9 mouse cellular contexts compared by ENCODE assay signal in the genomic region with DNA sequence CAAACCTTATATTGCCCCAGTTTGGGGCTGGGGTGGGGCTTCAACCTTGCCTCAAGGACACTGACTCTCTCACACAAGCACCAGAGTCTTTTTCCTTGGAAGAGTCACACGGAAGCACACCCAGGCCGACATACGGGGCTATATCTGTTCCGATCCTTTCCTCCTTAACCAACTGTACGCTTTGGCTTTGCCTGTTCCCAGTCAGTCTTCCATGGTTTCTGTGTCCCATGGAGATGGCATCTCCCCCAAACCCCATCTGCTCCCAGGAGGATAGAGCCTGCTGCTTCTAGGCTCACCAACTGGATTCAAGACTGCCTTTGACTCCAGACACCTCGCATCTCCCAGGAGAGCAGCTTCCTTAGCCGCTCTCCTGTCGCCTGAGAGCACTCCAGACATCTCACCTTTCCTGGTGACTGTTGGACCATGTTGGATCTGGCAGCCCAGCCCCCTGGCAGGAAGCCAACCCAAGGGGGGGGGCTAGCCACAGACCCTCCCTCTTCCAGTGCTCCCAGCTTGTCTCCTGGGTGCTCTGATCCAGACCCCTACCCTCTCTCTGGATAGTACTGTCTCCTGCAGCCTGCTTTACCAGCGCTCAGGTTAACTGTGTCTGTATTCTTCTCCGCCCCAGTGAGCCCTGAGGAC. TPM values are rescaled to one million over a fixed set of nuclear protein-coding genes. Genes with fewer than 3 reads are reported as not detected.
A peak's percentile ranks its signal among the peaks of the same experiment; 100 is the strongest.
DNase-seq lines count a peak whose midpoint lies in the region; ATAC-seq and TF ChIP-seq lines count a peak whose summit lies in the region.
"Had no signal": no experiment of that assay in that cellular context is flagged by ENCODE, and none has a peak within 500 bp of the region (broad histone marks: within the 10 kb centered on the region; RNA-seq: fewer than 3 reads in every experiment).

No protein-coding gene starts in this region.

- peak overlapping the region; percentile 55; the same call in 1 of the 2 replicates for H3K9ac ChIP-seq in hindbrain, postnatal 0 days (replicated peaks; ENCODE audit: low read length)

- H3K9me3 ChIP-seq in hindbrain, postnatal 0 days (ENCODE audit: low read length): no peaks in the 10 kb centered on the region

- peak; percentile 24 for DNase-seq in gastrocnemius, adult 2 months
- no peak for DNase-seq in gastrocnemius, adult 8-10 months (ENCODE audit: low spot score in 2 of 2)
- peak; percentile 19 for DNase-seq in right cerebral cortex, postnatal 4 days
- DNase-seq in right cerebral cortex, postnatal 25 days: no peak
- DNase-seq in hindbrain, postnatal 0 days (ENCODE audit: low spot score): no peak
- no peak for DNase-seq in spleen, postnatal 10 days (ENCODE audit: low spot score in 2 of 2)
- DNase-seq in adrenal gland, postnatal 25 days: no peak
- DNase-seq in urinary bladder, postnatal 25 days (ENCODE audit: low spot score): no peak

- H3K4me3 ChIP-seq in gastrocnemius, adult 2 months: no peak overlapping the region
- H3K4me3 ChIP-seq in hindbrain, postnatal 0 days (ENCODE audit: low read length): peak overlapping the region; percentile 45

- no peak overlapping the region for H3K27ac ChIP-seq in gastrocnemius, adult 2 months
- H3K27ac ChIP-seq in hindbrain, postnatal 0 days: no peak overlapping the region

- peak overlapping the region; percentile 63 for H3K4me2 ChIP-seq in hindbrain, postnatal 0 days (ENCODE audit: low read depth, low read length)

- WGBS in hindbrain, postnatal 0 days: 54% methylated on average over 10 of the region's 10 CpGs

- H3K4me1 ChIP-seq in hindbrain, postnatal 0 days (ENCODE audit: insufficient read depth, low read length): no peaks in the 10 kb centered on the region

- H3K27me3 ChIP-seq in hindbrain, postnatal 0 days (ENCODE audit: insufficient read depth, low read length): peaks cover 12% of the 10 kb centered on the region

- H3K36me3 ChIP-seq in hindbrain, postnatal 0 days (ENCODE audit: insufficient read depth, low read length): no peaks in the 10 kb centered on the region

- intact Hi-C loops in gastrocnemius, adult 2 months (cut with DNase I): no loop called here

- no peak for ATAC-seq in hindbrain, postnatal 0 days

- no peak for TF ChIP-seq CTCF in gastrocnemius, adult 2 months (IDR thresholded peaks at IDR 0.05)
- no peak for TF ChIP-seq CTCF in hindbrain, postnatal 0 days (IDR thresholded peaks at IDR 0.05; ENCODE audit: low read depth)

RNA-seq across cellular contexts. Expression of a gene that starts 38.2 kb away (rescaled TPM):
- under 1 TPM in 1 of 2 experiments, not detected in 1; 0.56 TPM for total RNA-seq in gastrocnemius, adult 2 months (2021)
- under 1 TPM; 0.38 to 0.68 (median 0.54) TPM for total RNA-seq in gastrocnemius, adult 8-10 months (2022)
- total RNA-seq in hindbrain, postnatal 0 days (2014; rRNA removed): 22.1 and 27.7 TPM in 2 replicates
- 25.6 and 26.9 TPM in 2 replicates for polyA plus RNA-seq in hindbrain, postnatal 0 days (2015; fragmentation: Nextera tagmentation; extraction: Ambion mirVana)
- not detected in 2 replicates for total RNA-seq in adrenal gland, postnatal 25 days (2021)

RNA-seq across cellular contexts. Expression of a gene that starts 45.3 kb away (rescaled TPM):
- total RNA-seq in gastrocnemius, adult 2 months (2021): 10 to 100 TPM; 18.0 to 39.9 TPM
- total RNA-seq in gastrocnemius, adult 8-10 months (2022): 10 to 100 TPM; 20.8 to 25.7 (median 24.0) TPM
- 1.2 and 7.6 TPM in 2 replicates for total RNA-seq in hindbrain, postnatal 0 days (2014; rRNA removed)
- 0.49 and 0.95 TPM in 2 replicates for polyA plus RNA-seq in hindbrain, postnatal 0 days (2015; fragmentation: Nextera tagmentation; extraction: Ambion mirVana)
- not detected in 2 replicates for total RNA-seq in adrenal gland, postnatal 25 days (2021)
- total RNA-seq: common myeloid progenitor, adult 5-6 weeks had no signal

Comparison
In these comparisons a context has a peak if more than half of its experiments do, and no peak if none do; other contexts are left out.
1. DNase-seq: peak in gastrocnemius, adult 2 months (single experiment) and right cerebral cortex, postnatal 4 days (single experiment); none in gastrocnemius, adult 8-10 months (0 of 2), right cerebral cortex, postnatal 25 days (single experiment), hindbrain, postnatal 0 days (single experiment), spleen, postnatal 10 days (0 of 2), adrenal gland, postnatal 25 days (single experiment) and urinary bladder, postnatal 25 days (single experiment).
2. RNA of a gene that starts 38.2 kb away (total RNA-seq): 22.1 to 27.7 TPM in hindbrain, postnatal 0 days; 0.38 to 0.68 TPM in gastrocnemius, adult 8-10 months, 0.56 TPM in gastrocnemius, adult 2 months and not detected in adrenal gland, postnatal 25 days; every median in the first group is over 10 times any median in the second.